Mouse (Mus musculus): ENCODE data around the gene Fzd2. TPM values are rescaled to one million over a fixed set of nuclear protein-coding genes. Genes with fewer than 3 reads are reported as not detected.

The Fzd2 gene
- total RNA-seq, 4 experiments from 2014 or later: 4.8 to 6.9 (median 5.7) TPM

Other genes starting within 250 kb of the Fzd2 start
- under 1 TPM; 0.06 to 0.70 (median 0.31) TPM for gene Slc4a1, start 238.2 kb upstream of the Fzd2 start, total RNA-seq (2022)
- gene Rundc3a, start 211.0 kb upstream of the Fzd2 start, total RNA-seq (2022): 10 to 100 TPM; 53.9 to 83.9 (median 77.5) TPM
- 100 to 1,000 TPM; 343 to 469 (median 379) TPM for gene Slc25a39, start 196.4 kb upstream of the Fzd2 start, total RNA-seq (2022)
- gene Grn, start 174.1 kb upstream of the Fzd2 start, total RNA-seq (2022): 100 to 1,000 TPM; 171 to 220 (median 202) TPM
- gene Fam171a2, start 156.7 kb upstream of the Fzd2 start, total RNA-seq (2022): 1 to 10 TPM; 3.8 to 6.2 (median 5.0) TPM
- 1 to 10 TPM; 2.9 to 4.7 (median 4.1) TPM for gene Itga2b, start 134.3 kb upstream of the Fzd2 start, total RNA-seq (2022)
- 10 to 100 TPM; 29.2 to 48.9 (median 35.7) TPM for gene Gpatch8, start 48.0 kb upstream of the Fzd2 start, total RNA-seq (2022)
- under 1 TPM in 1 of 4 experiments, not detected in 3; 0.75 TPM for gene Gm11627, start 24.9 kb upstream of the Fzd2 start, total RNA-seq (2022)
- not detected for gene Meioc, start 59.3 kb downstream of the Fzd2 start, total RNA-seq (2022)
- 10 to 100 TPM; 26.5 to 30.5 (median 29.6) TPM for gene Ccdc43, start 93.4 kb downstream of the Fzd2 start, total RNA-seq (2022)
- gene Adam11, start 157.0 kb downstream of the Fzd2 start, total RNA-seq (2022): 10 to 100 TPM in 2 of 4 experiments, 1 to 10 TPM in 2; 2.0 to 13.0 (median 8.0) TPM
- 10 to 100 TPM; 12.9 to 22.5 (median 17.7) TPM for gene Gjc1, start 215.3 kb downstream of the Fzd2 start, total RNA-seq (2022)
- gene Higd1b, start 231.5 kb downstream of the Fzd2 start, total RNA-seq (2022): 1 to 10 TPM; 1.4 to 2.6 (median 2.1) TPM

All from adrenal gland, adult 8-10 months (tissue).